Mouse (Mus musculus): ENCODE results near the gene H2-Q10. TPM values are rescaled to one million over a fixed set of nuclear protein-coding genes. Genes with fewer than 3 reads are reported as not detected.

The H2-Q10 gene
- total and polyA plus RNA-seq, 2 experiments from 2014 or later: 0.62 TPM; not detected in 1

GRCm38 (mm10) chr17:35513886-35514285 lies 44.0 kb downstream of the H2-Q10 start:
- no peaks in the 10 kb centered on the region for H3K9me3 ChIP-seq (ENCODE audit: low read length)
- H3K4me1 ChIP-seq (ENCODE audit: insufficient read depth, low read length): no peaks in the 10 kb centered on the region; the same call in 1 of the 2 replicates
- no peak overlapping the region for H3K9ac ChIP-seq (replicated peaks; ENCODE audit: low read length, poor library complexity, severe bottlenecking)
- DNase-seq (ENCODE audit: low spot score) (peak; percentile 34), ATAC-seq (ENCODE audit: low FRiP score) (no peak)
- peak; percentile 75 for TF ChIP-seq CTCF (IDR thresholded peaks at IDR 0.05)
- no peaks in the 10 kb centered on the region for H3K27me3 ChIP-seq (ENCODE audit: insufficient read depth, low read length)
- 19% methylated on average over 2 of the region's 2 CpGs for WGBS
- H3K4me2 ChIP-seq (ENCODE audit: low read depth, low read length, poor library complexity, severe bottlenecking): no peak overlapping the region
- H3K36me3 ChIP-seq (ENCODE audit: insufficient read depth, low read length): no peaks in the 10 kb centered on the region
- no peak overlapping the region for H3K4me3 ChIP-seq (ENCODE audit: low read depth, low read length)
- H3K27ac ChIP-seq (ENCODE audit: low read depth, low read length): no peak overlapping the region

DNA sequence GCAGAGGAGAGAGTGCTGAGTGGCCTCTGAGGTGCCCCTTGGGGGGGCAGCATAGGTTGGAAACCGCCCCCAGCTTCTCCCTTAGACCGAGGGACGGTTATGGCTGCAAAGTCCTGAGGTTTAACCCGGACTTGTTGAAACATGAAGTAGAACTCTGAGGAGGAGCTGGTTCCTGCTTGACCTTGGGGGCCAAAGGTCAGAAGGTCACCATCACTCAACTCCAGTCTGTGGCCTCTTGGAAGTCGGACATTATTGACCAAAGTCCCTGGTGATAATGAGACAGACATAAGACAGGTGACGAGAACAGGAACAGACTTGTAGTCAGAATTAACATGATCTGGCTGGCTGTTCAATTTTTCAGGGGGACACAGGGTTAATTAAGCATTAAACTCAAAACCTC lies 44.9 kb downstream of the H2-Q10 start:
- Histone ChIP-seq H3K27me3 (ENCODE audit: insufficient read depth, low read length) (no peaks in the 10 kb centered on the region), H3K27ac (ENCODE audit: low read depth, low read length) (no peak overlapping the region), H3K36me3 (ENCODE audit: insufficient read depth, low read length) (no peaks in the 10 kb centered on the region), H3K4me1 (ENCODE audit: insufficient read depth, low read length) (no peaks in the 10 kb centered on the region; the same call in 1 of the 2 replicates), H3K4me2 (ENCODE audit: low read depth, low read length, poor library complexity, severe bottlenecking) (no peak overlapping the region), H3K4me3 (ENCODE audit: low read depth, low read length) (no peak overlapping the region), H3K9me3 (ENCODE audit: low read length) (no peaks in the 10 kb centered on the region), H3K9ac (replicated peaks; ENCODE audit: low read length, poor library complexity, severe bottlenecking) (no peak overlapping the region)
- DNase-seq (ENCODE audit: low spot score) (no peak), ATAC-seq (ENCODE audit: low FRiP score) (no peak)
- no peak for TF ChIP-seq CTCF (IDR thresholded peaks at IDR 0.05)
- 56% methylated on average over 6 of the region's 6 CpGs for WGBS

- no peak for TF ChIP-seq CTCF (IDR thresholded peaks at IDR 0.05)
- Histone ChIP-seq H3K27ac (ENCODE audit: low read depth, low read length) (no peak overlapping the region), H3K4me2 (ENCODE audit: low read depth, low read length, poor library complexity, severe bottlenecking) (peak overlapping the region; percentile 97), H3K4me3 (ENCODE audit: low read depth, low read length) (peak overlapping the region; percentile 53), H3K36me3 (ENCODE audit: insufficient read depth, low read length) (no peaks in the 10 kb centered on the region), H3K9me3 (ENCODE audit: low read length) (no peaks in the 10 kb centered on the region), H3K4me1 (ENCODE audit: insufficient read depth, low read length) (no peaks in the 10 kb centered on the region; the same call in 1 of the 2 replicates), H3K27me3 (ENCODE audit: insufficient read depth, low read length) (no peaks in the 10 kb centered on the region), H3K9ac (replicated peaks; ENCODE audit: low read length, poor library complexity, severe bottlenecking) (peak overlapping the region; percentile 36; the same call in 1 of the 2 replicates)
- 8% methylated on average over 25 of the region's 25 CpGs for WGBS
- DNase-seq (ENCODE audit: low spot score) (peak; percentile 27), ATAC-seq (ENCODE audit: low FRiP score) (peak; percentile 58)
These were observed 46.2 kb downstream of the H2-Q10 start for GRCm38 (mm10) chr17:35515911-35516640.

- H3K36me3 ChIP-seq (ENCODE audit: insufficient read depth, low read length): no peaks in the 10 kb centered on the region
- H3K27me3 ChIP-seq (ENCODE audit: insufficient read depth, low read length): no peaks in the 10 kb centered on the region
- H3K4me2 ChIP-seq (ENCODE audit: low read depth, low read length, poor library complexity, severe bottlenecking): peak within 1 kb of the TSS; percentile 97
- no peak within 1 kb of the TSS for H3K27ac ChIP-seq (ENCODE audit: low read depth, low read length)
- peak within 1 kb of the TSS; percentile 36; the same call in 1 of the 2 replicates for H3K9ac ChIP-seq (replicated peaks; ENCODE audit: low read length, poor library complexity, severe bottlenecking)
- under 1% methylated on average over 66 of the region's 67 CpGs for WGBS
- peak; percentile 91 for ATAC-seq (ENCODE audit: low FRiP score)
- peak; percentile 96 for DNase-seq (ENCODE audit: low spot score)
- TF ChIP-seq CTCF (IDR thresholded peaks at IDR 0.05): no peak
- H3K9me3 ChIP-seq (ENCODE audit: low read length): no peaks in the 10 kb centered on the region
- peak within 1 kb of the TSS; percentile 53 for H3K4me3 ChIP-seq (ENCODE audit: low read depth, low read length)
- no peaks in the 10 kb centered on the region; the same call in 1 of the 2 replicates for H3K4me1 ChIP-seq (ENCODE audit: insufficient read depth, low read length)
These were observed 47.0 kb downstream of the H2-Q10 start, which contains the start of the genes Tcf19 and Cchcr1 for GRCm38 (mm10) chr17:35516652-35517500. Gene Tcf19, minus strand, starts transcription at chr17:35516824. Gene Cchcr1, plus strand, starts transcription at chr17:35517100.

DNA sequence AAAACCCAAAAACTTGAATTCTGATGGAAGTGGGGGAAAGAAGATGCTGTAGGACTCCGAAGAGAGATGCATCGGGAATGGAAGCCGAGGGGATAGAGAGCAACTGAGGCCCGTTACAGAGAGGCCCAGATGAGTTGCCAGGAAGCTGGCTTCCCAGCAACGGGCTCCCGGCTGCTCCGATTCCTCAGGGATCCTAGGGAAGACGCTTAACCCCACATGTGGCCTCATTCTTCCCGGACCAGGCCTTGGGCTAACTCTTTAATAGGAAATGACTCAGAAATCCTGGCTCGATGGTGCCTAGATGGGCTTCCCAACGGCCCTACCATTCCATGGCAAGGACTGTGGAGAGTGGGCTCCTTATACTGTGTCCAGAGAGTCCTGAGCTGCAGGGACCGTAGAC lies 47.6 kb downstream of the H2-Q10 start:
- DNase-seq (ENCODE audit: low spot score) (no peak), ATAC-seq (ENCODE audit: low FRiP score) (no peak)
- H3K9me3 ChIP-seq (ENCODE audit: low read length): no peaks in the 10 kb centered on the region
- H3K9ac ChIP-seq (replicated peaks; ENCODE audit: low read length, poor library complexity, severe bottlenecking): 0 out of 2 replicates have a peak overlapping the region, but pooled peaks have one; percentile 13
- H3K4me1 ChIP-seq (ENCODE audit: insufficient read depth, low read length): no peaks in the 10 kb centered on the region; the same call in 1 of the 2 replicates
- H3K4me3 ChIP-seq (ENCODE audit: low read depth, low read length): peak overlapping the region; percentile 53
- peak overlapping the region; percentile 97 for H3K4me2 ChIP-seq (ENCODE audit: low read depth, low read length, poor library complexity, severe bottlenecking)
- no peak overlapping the region for H3K27ac ChIP-seq (ENCODE audit: low read depth, low read length)
- no peak for TF ChIP-seq CTCF (IDR thresholded peaks at IDR 0.05)
- no peaks in the 10 kb centered on the region for H3K36me3 ChIP-seq (ENCODE audit: insufficient read depth, low read length)
- H3K27me3 ChIP-seq (ENCODE audit: insufficient read depth, low read length): no peaks in the 10 kb centered on the region
- WGBS: 8% methylated on average over 12 of the region's 12 CpGs

Other genes starting within 250 kb of the H2-Q10 start
- gene Gm16181, start 249.3 kb upstream of the H2-Q10 start, total RNA-seq (2014; rRNA removed): not detected in 2 replicates
- 0.33 TPM in 1 of 2 replicates, not detected in the other for gene Gm16181, start 249.3 kb upstream of the H2-Q10 start, polyA plus RNA-seq (2015; fragmentation: Nextera tagmentation; extraction: Ambion mirVana)
- 109 and 117 TPM in 2 replicates for gene Atp6v1g2, start 236.4 kb upstream of the H2-Q10 start, total RNA-seq (2014; rRNA removed)
- gene Atp6v1g2, start 236.4 kb upstream of the H2-Q10 start, polyA plus RNA-seq (2015; fragmentation: Nextera tagmentation; extraction: Ambion mirVana): 210 and 232 TPM in 2 replicates
- 17.0 and 18.5 TPM in 2 replicates for gene Nfkbil1, start 234.3 kb upstream of the H2-Q10 start, total RNA-seq (2014; rRNA removed)
- 11.2 and 12.3 TPM in 2 replicates for gene Nfkbil1, start 234.3 kb upstream of the H2-Q10 start, polyA plus RNA-seq (2015; fragmentation: Nextera tagmentation; extraction: Ambion mirVana)
- gene Ddx39b, start 228.3 kb upstream of the H2-Q10 start, total RNA-seq (2014; rRNA removed): 261 and 288 TPM in 2 replicates
- gene Ddx39b, start 228.3 kb upstream of the H2-Q10 start, polyA plus RNA-seq (2015; fragmentation: Nextera tagmentation; extraction: Ambion mirVana): 320 and 329 TPM in 2 replicates
- 75.4 and 78.0 TPM in 2 replicates for gene H2-D1, start 207.4 kb upstream of the H2-Q10 start, total RNA-seq (2014; rRNA removed)
- 130 and 148 TPM in 2 replicates for gene H2-D1, start 207.4 kb upstream of the H2-Q10 start, polyA plus RNA-seq (2015; fragmentation: Nextera tagmentation; extraction: Ambion mirVana)
- 0.38 and 0.60 TPM in 2 replicates for gene H2-Q1, start 149.7 kb upstream of the H2-Q10 start, total RNA-seq (2014; rRNA removed)
- 1.4 and 1.5 TPM in 2 replicates for gene H2-Q1, start 149.7 kb upstream of the H2-Q10 start, polyA plus RNA-seq (2015; fragmentation: Nextera tagmentation; extraction: Ambion mirVana)
- gene H2-Q2, start 127.8 kb upstream of the H2-Q10 start, total RNA-seq (2014; rRNA removed): 20.9 and 21.7 TPM in 2 replicates
- gene H2-Q2, start 127.8 kb upstream of the H2-Q10 start, polyA plus RNA-seq (2015; fragmentation: Nextera tagmentation; extraction: Ambion mirVana): 21.1 and 22.5 TPM in 2 replicates
- gene H2-Q4, start 90.5 kb upstream of the H2-Q10 start, total RNA-seq (2014; rRNA removed): 1.4 and 4.0 TPM in 2 replicates
- 0.79 and 1.0 TPM in 2 replicates for gene H2-Q4, start 90.5 kb upstream of the H2-Q10 start, polyA plus RNA-seq (2015; fragmentation: Nextera tagmentation; extraction: Ambion mirVana)
- gene H2-Q6, start 45.2 kb upstream of the H2-Q10 start, total RNA-seq (2014; rRNA removed): 0.11 and 0.52 TPM in 2 replicates
- gene H2-Q6, start 45.2 kb upstream of the H2-Q10 start, polyA plus RNA-seq (2015; fragmentation: Nextera tagmentation; extraction: Ambion mirVana): 1.8 TPM in 2 replicates
- gene H2-Q7, start 30.9 kb upstream of the H2-Q10 start, total RNA-seq (2014; rRNA removed): 1.6 and 3.3 TPM in 2 replicates
- gene H2-Q7, start 30.9 kb upstream of the H2-Q10 start, polyA plus RNA-seq (2015; fragmentation: Nextera tagmentation; extraction: Ambion mirVana): 3.5 and 4.2 TPM in 2 replicates
- not detected in 2 replicates for gene Pou5f1, start 35.9 kb downstream of the H2-Q10 start, total RNA-seq (2014; rRNA removed)
- gene Pou5f1, start 35.9 kb downstream of the H2-Q10 start, polyA plus RNA-seq (2015; fragmentation: Nextera tagmentation; extraction: Ambion mirVana): not detected in 2 replicates
- gene Tcf19, start 46.7 kb downstream of the H2-Q10 start, total RNA-seq (2014; rRNA removed): 9.2 and 10.3 TPM in 2 replicates
- gene Tcf19, start 46.7 kb downstream of the H2-Q10 start, polyA plus RNA-seq (2015; fragmentation: Nextera tagmentation; extraction: Ambion mirVana): 4.5 and 4.7 TPM in 2 replicates
- 3.5 and 4.0 TPM in 2 replicates for gene Cchcr1, start 47.0 kb downstream of the H2-Q10 start, total RNA-seq (2014; rRNA removed)
- 1.9 and 2.1 TPM in 2 replicates for gene Cchcr1, start 47.0 kb downstream of the H2-Q10 start, polyA plus RNA-seq (2015; fragmentation: Nextera tagmentation; extraction: Ambion mirVana)
- gene Psors1c2, start 63.1 kb downstream of the H2-Q10 start, total RNA-seq (2014; rRNA removed): not detected in 2 replicates
- 0.43 TPM in 1 of 2 replicates, not detected in the other for gene Psors1c2, start 63.1 kb downstream of the H2-Q10 start, polyA plus RNA-seq (2015; fragmentation: Nextera tagmentation; extraction: Ambion mirVana)
- 1.2 TPM in 1 of 2 replicates, not detected in the other for gene Cdsn, start 82.0 kb downstream of the H2-Q10 start, total RNA-seq (2014; rRNA removed)
- 0.06 and 0.22 TPM in 2 replicates for gene Cdsn, start 82.0 kb downstream of the H2-Q10 start, polyA plus RNA-seq (2015; fragmentation: Nextera tagmentation; extraction: Ambion mirVana)
- gene 2300002M23Rik, start 97.4 kb downstream of the H2-Q10 start, total RNA-seq (2014; rRNA removed): not detected in 2 replicates
- not detected in 2 replicates for gene 2300002M23Rik, start 97.4 kb downstream of the H2-Q10 start, polyA plus RNA-seq (2015; fragmentation: Nextera tagmentation; extraction: Ambion mirVana)
- gene Sfta2, start 131.5 kb downstream of the H2-Q10 start, total RNA-seq (2014; rRNA removed): not detected in 2 replicates
- gene Sfta2, start 131.5 kb downstream of the H2-Q10 start, polyA plus RNA-seq (2015; fragmentation: Nextera tagmentation; extraction: Ambion mirVana): not detected in 2 replicates
- gene Gm9573, start 156.5 kb downstream of the H2-Q10 start, total RNA-seq (2014; rRNA removed): not detected in 2 replicates
- gene Gm9573, start 156.5 kb downstream of the H2-Q10 start, polyA plus RNA-seq (2015; fragmentation: Nextera tagmentation; extraction: Ambion mirVana): not detected in 2 replicates
- 0.77 TPM in 1 of 2 replicates, not detected in the other for gene Mucl3, start 173.6 kb downstream of the H2-Q10 start, total RNA-seq (2014; rRNA removed)
- gene Mucl3, start 173.6 kb downstream of the H2-Q10 start, polyA plus RNA-seq (2015; fragmentation: Nextera tagmentation; extraction: Ambion mirVana): not detected in 2 replicates
- gene Vars2, start 197.5 kb downstream of the H2-Q10 start, total RNA-seq (2014; rRNA removed): 43.0 and 49.2 TPM in 2 replicates
- 13.8 and 15.9 TPM in 2 replicates for gene Vars2, start 197.5 kb downstream of the H2-Q10 start, polyA plus RNA-seq (2015; fragmentation: Nextera tagmentation; extraction: Ambion mirVana)
- gene Gtf2h4, start 203.7 kb downstream of the H2-Q10 start, total RNA-seq (2014; rRNA removed): 20.6 and 27.7 TPM in 2 replicates
- 17.8 and 18.4 TPM in 2 replicates for gene Gtf2h4, start 203.7 kb downstream of the H2-Q10 start, polyA plus RNA-seq (2015; fragmentation: Nextera tagmentation; extraction: Ambion mirVana)
- gene Ddr1, start 234.5 kb downstream of the H2-Q10 start, total RNA-seq (2014; rRNA removed): 82.8 and 100 TPM in 2 replicates
- 48.5 and 49.3 TPM in 2 replicates for gene Ddr1, start 234.5 kb downstream of the H2-Q10 start, polyA plus RNA-seq (2015; fragmentation: Nextera tagmentation; extraction: Ambion mirVana)